Mouse (Mus musculus) fat pad, adult 2 months (tissue): ENCODE measurements around the gene Sema4d.

Experiments
- DNase-seq: peaks from one replicate; pipeline ENCODE4 v3.0.0-alpha.2; 2011; ENCODE audit warnings: low read depth, low spot score; ENCODE audit errors: extremely low read depth

Sema4d gene

DNA sequence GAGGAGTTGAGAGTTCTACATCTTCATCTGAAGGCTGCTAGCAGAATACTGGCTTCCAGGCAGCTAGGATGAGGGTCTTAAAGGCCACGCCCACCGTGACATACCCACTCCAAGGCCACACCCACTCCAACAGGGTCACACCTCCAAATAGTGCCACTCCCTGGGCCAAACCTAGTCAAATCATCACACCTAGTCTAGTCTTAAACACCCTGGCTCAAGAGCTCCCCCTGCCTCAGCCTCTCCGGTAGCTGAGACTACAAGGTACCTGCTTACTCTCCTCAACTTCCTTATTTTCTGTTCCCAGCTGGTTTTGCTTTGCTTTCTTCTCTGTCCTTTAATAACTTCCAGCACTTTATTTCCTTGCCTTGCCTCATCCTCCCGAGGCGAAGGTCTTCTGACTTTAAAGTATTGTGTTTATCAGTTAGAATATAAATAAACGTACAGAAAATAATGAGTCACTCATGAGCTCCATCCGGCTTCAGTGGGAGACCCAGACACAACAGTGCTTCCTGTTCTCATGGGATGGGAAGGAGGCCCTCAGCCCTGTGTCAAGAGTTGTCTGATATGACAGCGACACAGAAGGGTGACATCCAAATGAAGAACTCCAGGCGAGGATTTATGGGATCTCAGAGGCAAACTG is 22.4 kb upstream of the Sema4d start:
- DNase-seq = no peak

DNA sequence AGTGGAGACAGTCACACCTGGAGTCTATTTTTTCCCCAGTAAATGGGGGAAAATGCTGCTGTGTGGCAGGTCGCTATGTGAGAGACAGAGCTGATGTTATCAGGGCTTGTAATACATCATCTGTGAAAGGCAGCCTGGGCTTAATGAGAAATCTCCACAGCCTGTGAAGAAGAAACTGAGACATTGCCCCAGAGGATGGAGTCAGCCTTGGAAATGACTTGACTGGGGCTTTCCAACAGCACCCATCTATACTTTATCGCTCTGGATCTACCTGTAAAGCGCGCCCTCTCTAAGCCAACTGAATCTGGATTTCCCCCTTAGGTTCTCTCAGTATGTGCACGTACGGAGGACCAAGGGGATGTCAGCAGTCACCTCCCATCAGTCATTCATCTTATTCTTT is 21.1 kb upstream of the Sema4d start:
- no peak for DNase-seq

DNA sequence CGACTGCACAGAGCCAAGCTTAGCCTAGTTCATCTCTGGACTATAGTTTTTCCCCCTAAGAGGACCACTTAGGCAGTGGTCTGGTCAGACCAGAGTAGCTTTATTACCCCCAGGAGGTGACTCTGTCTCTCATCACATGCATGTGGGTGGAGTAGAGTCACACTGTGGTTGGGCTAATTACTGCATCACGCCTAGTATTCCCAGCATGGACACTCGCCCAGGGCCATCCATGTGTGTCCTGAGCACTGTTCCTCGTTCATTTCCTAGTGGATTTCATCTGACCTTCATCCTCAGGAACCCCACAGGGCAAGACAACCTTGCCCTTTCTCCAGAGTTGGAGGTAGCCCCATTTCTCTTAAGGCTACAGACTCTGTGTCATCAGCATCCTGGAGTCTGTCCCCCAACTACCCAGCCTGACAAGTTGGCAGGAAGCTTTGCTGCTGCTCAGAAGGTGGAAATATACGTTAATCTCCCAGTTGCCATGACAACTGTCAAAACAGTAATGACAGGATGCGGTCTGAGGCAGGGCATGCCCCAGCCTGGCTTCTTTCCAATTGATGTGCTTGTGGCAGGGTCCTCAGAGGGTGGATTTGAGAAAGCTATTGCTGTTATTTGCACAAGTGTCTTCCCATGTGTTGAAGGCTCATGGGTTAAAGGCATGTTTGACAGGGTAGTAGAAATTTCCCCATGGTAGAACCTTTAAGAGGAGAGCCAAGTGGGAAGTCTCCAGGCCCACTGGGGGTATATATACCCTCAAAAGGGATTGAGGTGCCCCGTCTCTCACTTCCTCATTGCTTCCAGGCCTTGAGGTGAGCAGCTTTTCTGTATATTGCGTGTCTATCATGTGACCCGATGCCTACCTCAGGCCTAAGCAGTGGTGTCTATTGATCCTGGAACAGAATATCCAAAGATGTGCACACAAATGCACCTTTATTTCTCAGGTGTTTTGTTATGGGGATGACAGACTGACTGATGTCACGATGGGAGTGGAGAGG is 20.4 kb upstream of the Sema4d start:
- DNase-seq = no peak

DNA sequence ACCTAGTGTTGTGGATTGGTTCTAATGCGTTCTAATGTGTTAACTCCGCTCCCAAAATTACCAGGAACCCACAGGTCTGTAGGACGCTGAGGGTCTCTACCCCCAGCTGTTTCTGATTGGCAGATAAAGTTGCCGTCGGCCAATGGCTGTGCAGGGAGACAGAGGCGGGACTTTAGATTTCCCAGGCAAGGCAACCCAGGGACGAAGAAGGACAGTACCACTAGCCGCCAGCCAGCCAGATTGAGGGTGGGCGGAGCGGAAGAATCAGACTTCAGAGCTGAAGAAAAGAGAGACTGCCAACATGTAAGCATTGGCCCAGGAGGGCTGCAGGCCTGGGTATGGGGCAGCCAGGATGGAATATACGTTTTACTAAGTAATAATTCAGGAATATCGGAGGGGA is 14.6 kb upstream of the Sema4d start:
- no peak for DNase-seq

DNA sequence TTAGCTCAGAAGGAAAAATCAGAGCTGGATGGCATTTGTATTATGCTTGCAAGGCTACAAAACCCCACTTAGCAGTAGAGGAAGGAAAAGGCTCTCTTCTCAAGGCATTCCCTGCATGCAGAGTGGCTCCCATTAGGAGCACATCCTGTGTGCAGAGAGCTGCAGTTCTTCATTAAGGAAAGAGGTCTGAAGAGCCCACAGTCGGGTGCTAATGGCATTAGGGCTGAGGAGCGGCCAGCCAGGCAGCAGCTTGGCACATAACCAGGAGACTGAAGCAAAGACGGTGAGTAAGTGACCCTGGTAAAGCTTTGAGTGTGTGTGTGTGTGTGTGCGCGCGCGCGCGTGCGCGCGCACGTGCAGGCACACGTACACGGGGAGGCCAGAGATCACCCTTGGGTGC is 12.7 kb upstream of the Sema4d start:
- no peak for DNase-seq

DNA sequence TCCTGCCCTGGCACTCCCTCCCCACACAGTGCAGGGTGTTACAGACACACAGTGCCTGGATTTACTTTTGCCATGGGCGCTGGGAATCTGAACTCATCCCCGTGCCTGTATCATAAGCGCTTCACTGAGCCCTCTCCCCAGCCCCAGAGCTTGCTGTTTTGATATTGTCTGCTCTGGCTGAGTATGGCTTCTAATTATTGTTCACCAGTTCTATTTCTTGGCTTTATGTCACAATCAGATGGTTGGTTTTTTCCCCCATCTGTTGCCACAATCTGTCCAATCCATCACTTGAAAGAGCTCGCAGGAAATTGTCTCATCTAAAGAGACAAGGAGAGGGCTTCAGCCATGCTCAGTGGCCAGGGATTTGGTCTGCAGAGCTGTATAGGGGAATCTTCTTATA is 12.1 kb upstream of the Sema4d start:
- DNase-seq = no peak

DNA sequence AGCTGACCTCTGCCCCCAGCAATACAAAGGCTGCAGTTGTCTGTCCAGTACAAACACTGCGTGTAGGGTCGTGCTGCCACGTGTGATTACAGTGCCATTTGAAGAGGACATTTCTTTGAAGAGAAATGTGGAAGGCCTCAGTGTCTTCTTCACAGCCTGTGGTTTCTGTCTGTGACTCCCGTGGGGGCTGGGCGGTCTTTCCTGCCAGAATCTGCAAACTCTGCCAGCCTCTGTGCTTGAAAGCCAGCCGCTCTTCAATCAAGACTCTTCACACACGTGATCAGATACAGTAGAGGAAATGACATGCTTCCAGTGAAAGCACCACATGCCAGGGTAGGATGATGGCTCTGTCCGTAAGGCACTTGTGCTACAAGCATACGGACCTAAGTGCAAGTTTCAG is 7.4 kb upstream of the Sema4d start:
- DNase-seq = no peak

DNA sequence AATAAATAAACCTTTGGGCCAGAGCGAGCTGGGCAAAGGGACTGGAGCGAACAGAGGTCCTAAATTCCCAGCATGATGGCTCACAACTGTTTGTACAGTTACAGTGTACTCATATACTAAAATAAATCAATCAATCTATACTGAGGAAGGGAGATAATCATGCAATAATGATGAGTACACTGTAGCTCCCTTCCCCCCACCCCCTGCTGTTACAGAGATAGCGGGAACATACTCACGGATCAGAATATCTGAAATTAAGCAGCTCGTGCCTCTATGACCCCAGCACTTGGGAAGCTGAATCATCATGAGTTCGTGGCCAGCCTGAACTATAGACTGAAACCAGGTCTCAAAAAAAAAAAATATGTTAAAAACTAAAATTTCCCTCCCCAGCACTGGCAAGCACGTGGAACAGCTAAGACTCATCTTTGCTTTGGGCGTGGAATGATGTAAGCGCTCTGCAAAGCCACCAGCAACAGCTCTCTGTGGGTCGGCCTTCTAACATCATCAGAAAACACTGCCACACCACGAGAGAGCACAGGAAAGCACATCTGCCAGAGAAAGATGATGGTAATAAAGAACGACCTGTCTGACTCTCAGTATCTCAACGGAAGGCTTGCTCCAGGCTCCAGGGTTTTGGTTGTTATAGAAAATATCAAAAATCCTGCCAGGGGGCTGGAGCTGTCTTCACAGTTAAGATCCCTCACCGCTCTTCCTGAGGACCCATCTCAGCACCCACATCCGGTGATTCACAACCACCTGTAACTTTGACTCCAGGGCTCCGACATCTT is 6.4 kb upstream of the Sema4d start:
- no peak for DNase-seq

DNA sequence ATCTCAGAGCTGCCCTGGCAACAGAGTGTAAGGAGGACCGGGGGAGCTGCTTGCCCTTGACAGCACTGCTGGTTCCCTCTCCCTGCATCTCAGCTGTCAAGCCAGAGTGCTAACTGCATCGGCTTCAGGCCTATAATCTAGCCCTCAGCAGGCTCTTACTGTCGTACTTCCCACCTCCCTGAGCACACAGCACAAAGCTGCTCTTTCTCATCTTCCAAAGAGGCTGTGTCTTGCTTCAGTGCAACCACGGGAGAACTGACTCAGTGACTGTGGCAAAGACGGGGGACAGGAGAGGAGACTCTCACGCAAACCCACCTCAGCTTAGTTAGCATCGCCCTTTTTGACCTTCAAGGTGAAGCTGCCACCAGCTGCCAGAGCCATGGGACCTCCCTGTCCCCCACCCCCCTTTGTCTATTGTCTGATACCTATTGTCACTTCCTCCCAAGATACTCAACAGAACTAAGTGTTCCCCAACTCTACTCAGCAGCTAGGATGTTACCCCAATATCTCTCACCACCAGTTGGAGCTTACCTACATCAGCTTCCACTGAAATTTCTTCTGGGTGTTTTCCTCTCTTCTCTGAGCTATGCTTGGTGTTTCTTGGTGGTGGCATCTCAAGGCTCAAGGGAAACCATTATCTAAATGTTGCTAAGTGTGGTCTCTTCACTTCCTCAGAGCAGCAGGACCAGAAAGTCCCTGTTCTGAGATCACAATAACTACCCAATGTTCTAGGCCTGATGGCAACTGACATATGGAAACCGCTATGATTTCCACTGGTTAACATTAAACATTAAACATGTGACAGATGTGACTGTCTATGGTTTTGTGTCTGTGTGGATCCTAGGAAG is 4.6 kb upstream of the Sema4d start:
- no peak for DNase-seq

DNA sequence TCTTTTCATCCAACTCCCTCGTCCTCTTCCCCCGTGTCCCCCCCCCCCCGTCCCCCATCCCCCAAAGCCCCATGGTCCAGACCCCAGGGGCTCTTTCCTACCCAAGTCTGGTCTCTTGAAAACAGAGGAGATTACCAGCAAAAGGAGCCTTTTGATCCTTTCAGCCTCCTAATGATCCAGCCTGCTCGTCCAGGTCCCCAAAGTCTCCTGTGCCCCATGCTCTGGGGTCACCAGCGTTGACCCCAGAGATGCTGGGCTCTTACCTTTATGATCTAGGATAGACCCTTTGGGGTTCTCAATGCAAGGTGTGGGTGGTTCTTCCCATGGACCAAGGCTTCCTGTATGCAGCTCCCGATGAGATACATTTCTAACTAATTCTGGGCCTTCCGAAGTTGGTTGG is 401 bp upstream of the Sema4d start:
- no peak for DNase-seq

DNA sequence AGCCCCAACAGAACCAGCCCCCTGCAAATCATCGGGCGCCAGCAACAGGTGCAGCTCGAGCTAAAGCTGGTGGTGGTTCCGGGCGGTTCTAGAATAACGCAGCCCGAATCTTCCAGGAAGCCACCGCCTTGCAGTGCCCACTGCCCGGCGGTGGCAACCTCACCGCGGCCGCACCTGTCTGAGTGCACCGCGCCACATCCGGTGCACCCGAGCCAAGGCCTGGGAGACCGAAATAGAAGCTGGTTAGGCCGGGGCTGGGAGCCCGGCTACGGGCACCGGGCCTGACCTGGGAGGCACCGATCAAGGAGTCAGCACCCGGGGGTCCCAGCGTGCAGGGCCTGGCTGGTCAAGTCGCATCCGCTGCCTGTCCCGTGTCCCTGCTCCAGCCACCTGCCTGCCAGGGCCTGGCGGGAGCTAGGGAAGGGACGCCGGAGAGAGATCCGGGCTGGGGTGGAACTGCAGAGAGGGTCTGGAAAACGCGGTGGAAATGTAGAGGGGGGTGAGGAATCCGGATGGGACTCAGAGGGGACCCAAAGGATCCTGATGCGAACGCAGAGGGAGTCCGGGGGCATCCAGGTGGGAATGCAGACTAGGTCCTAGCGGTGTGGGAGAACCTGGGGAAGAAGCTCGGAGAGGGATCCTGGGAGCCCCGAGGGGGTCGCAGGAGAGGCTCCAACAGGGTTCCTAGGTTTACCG is 670 bp downstream of the Sema4d start:
- DNase-seq = no peak

DNA sequence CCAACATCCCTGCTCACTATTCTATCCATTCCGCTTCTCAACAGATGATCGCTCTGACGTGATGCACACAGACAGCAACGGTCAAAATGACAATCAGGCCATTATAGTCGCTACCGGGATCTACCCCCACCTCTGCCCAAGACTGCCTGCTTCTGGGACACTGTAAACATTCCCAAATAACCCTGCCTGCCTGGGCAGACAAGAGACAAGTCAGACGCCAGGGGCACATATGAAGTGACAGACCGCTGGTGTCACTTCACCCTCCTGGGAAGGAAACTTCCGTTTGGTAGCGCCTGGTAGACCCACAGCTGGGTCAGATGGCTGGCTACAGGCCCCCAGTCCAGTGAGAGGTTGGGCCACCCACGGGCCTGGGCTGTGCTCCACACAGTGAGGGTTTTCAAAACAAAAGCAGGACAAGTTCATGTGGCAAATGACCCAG is 1.4 kb downstream of the Sema4d start:
- no peak for DNase-seq

DNA sequence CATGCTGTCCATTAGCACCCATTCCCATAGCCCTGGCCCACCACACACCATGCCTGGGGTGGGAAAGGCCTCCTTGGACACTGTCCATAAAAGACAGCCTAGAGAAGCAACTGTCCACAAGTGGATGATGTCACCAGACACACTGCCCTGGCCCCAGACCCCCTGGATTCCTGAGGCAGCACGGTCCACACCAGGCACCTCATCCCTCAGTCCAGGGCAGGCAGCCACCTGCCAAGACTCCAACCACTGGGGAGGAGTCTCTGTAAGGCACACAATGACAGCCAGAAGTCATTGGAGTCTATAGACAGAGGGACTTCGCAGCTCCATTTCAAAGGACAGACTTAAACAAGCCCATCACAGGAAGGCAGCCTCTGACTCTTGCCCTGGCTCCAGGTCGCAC is 1.9 kb downstream of the Sema4d start:
- DNase-seq = no peak

DNA sequence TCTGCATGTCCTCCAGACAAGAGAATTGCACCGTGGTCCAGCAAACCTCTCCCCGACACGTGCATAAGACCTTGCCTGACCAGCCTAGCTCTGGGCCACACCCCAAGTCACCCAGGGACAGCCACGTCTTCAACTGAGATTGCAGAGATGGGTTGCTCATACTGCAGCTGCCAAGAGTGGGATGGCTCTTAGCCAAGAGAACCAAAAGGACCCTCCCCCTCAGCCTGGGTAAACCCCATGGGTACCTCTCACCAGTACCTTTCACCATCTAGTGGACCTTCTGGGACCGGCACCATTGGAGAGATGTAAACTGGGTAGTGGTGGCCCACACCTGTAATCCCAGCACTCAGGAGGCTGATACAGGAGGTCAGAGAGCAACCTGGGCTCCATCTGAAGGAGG is 2.8 kb downstream of the Sema4d start:
- no peak for DNase-seq

DNA sequence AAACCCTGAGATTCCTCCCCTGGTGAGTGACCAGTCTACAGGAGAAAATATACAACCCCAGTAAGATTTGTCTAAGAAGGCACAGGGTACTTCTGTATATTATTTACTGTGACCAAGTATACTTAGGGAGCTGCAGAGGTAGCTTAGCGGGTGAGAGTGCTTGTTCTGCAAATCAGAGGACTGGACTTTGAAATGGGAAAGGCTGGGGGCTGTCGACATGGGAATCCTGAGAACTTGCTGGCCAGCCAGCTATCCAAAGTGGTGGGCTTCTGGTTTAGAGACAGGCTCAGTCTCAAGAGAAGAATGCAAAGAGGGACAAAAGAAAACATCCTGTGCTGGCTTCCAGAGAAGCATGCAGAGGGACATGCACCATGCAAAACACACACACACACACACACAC is 5.7 kb downstream of the Sema4d start:
- DNase-seq = no peak

DNA sequence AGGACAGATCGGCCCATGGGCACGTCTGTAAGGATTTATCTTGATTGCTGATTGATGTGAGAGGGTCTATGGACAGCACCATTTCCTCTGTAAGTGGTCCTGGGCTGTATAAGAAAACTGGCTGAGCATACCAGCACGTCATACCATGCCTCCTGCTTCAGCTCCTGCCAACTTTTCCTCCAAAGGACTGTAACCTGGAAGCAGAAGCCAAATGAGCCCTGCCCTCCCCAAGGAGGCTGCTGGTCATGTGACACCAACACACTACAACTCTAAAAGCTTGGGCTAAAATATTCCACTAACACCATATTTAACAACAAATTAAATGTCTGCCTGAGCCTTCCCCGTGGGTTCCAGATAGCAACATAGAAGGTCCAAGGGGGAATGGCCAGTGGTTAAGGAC is 6.9 kb downstream of the Sema4d start:
- DNase-seq = no peak

DNA sequence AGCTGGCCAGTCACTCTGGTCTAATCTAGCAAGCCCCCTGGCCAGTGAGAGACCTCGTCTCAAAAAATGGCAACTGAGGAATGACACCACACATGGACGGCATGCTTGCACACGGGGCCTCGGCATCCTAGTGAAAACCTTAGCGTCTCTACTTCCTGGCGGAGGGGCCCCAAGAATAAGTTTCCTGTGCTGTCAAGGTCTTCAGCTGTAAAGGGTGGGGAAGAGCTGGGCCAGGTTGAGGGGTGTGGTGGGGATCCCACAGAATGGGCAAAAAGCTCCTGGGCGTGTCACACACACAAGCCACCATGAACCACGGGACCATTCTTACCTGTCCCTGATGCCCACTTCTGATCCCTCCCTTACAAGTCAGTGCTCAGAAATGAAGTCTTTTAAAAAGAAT is 9.1 kb downstream of the Sema4d start:
- DNase-seq = no peak

DNA sequence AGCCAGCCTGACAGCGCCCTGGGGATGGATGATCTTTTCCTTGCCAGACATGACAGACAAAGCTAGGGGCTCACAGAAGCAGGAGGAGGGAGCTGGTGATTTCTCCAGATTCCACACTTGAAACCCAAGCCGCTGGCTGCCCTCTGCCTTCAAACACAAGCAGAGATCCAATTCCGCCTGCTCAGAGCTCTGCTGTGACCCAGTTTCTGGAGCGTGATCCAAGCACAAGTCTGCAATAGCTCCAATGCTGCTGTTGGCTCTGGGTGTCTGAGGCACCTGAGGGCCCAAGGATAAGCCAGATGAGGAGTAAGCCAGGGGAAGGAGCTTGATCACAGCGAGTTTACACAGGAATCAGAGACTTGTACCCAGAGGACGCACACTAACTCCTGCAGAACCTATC is 9.7 kb downstream of the Sema4d start:
- DNase-seq = no peak

DNA sequence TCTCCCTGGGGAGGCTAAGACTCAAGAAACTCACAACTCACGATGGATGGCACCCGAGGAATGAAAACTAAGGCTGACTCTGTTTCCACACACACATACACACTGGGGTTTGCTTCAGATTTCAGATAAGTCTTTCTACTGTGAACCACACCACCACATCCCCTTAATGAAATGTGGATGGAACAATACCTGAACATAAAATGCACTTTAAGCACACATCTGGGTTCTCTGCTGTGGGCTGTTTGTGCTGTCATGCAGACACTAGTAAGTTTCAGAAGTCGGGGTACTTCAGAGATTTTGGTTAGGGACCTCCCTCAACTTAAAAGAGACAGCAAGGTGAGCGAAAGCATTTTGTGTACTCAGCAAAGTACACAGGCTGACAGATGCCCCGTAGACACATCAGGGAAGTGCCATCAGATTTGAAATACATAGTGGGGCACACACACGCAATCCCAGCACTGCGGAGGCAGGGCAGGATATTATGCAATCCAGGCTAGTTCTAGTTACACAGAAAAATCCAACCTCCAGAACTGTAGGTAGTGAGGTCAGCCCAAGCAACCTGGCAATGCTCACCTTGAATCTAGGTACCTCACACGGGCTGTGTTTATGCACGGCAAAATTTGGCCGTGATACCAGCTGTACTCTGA is 12.9 kb downstream of the Sema4d start:
- DNase-seq = no peak
